Mouse (Mus musculus) kidney, adult 9 months (tissue): ENCODE measurements around the gene Gm9045.
A peak's percentile ranks its signal among the peaks of the same experiment; 100 is the strongest.
"Not testable (repeated sequence)": the region's sequence is repeated elsewhere in the genome, so short reads cannot be mapped to it uniquely, and the experiment has no call there.

Experiments
- DNase-seq: peaks from one replicate; pipeline ENCODE4 v3.0.0; 2022

The Gm9045 gene

GRCm38 (mm10) chr10:118337731-118338130 is at the start of gene Gm9045:
Gene Gm9045, minus strand, starts transcription at chr10:118337831.
- not testable (repeated sequence) for DNase-seq

GRCm38 (mm10) chr10:118370443-118370842 is 32.8 kb upstream of the Gm9045 start:
- DNase-seq = peak; percentile 80

DNA sequence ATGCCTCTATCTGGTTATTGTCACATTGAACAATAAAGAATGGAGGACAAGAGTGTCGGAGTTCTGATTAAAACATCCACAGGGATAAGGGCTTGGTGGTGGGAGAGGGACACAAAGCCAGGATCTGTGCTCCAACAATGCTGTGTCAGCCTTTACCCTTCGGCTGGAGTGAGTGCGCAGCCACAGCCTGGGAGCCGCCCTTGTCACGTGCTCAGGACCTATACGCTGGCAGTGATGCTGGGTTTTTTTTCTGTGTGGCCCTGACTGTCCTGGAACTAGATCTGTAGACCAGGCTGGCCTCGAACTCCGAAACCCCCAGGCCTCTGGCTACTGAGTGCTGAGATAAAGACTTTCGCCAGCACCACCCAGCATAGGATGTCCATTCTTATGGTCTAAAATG is 31.9 kb upstream of the Gm9045 start:
- DNase-seq = no peak

DNA sequence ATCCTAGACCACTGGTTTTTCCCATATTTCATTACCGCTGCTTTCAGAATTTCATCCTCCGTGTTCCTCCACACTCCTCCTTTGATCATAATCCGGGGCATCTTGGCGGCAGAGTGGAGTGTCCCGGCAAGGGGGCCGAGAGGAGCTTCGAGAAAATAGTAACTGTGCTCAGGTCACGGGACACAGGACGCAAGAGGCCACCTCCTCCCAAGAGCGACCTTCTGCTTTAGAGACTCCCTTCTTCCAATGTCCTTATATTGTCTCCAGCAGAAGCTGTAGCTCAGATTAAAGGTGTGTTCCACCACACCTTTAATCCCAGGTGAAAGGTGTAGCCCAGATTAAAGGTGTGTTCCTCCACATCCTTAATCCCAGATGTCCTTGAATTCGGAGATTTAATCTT is 16.4 kb upstream of the Gm9045 start, which contains the start of gene Gm9049:
Gm9049 (minus strand) TSS at position 101 of the 400 bp plus-strand sequence.
- not testable (repeated sequence) for DNase-seq

- not testable (repeated sequence) for DNase-seq
These were observed 10.9 kb upstream of the Gm9045 start, which contains the start of gene Gm9048 for GRCm38 (mm10) chr10:118348579-118348978. Gene Gm9048, minus strand, starts transcription at chr10:118348679.

DNA sequence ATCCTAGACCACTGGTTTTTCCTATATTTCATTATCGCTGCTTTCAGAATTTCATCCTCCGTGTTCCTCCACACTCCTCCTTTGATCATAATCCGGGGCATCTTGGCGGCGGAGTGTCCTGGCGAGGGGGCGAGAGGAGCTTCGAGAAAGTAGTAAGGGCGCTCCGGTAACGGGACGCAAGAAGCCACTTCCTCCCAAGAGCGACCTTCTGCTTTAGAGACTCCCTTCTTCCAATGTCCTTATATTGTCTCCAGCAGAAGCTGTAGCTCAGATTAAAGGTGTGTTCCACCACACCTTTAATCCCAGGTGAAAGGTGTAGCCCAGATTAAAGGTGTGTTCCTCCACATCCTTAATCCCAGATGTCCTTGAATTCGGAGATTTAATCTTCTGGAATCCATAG is 5.5 kb upstream of the Gm9045 start, which contains the start of gene Gm9046:
Gm9046 (minus strand) TSS at position 101 of the 400 bp plus-strand sequence.
- not testable (repeated sequence) for DNase-seq

DNA sequence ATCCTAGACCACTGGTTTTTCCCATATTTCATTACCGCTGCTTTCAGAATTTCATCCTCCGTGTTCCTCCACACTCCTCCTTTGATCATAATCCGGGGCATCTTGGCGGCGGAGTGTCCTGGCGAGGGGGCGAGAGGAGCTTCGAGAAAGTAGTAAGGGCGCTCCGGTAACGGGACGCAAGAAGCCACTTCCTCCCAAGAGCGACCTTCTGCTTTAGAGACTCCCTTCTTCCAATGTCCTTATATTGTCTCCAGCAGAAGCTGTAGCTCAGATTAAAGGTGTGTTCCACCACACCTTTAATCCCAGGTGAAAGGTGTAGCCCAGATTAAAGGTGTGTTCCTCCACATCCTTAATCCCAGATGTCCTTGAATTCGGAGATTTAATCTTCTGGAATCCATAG is 5.3 kb downstream of the Gm9045 start, which contains the start of gene Gm9044:
Gm9044 (minus strand) TSS at position 101 of the 400 bp plus-strand sequence.
- DNase-seq = not testable (repeated sequence)

DNA sequence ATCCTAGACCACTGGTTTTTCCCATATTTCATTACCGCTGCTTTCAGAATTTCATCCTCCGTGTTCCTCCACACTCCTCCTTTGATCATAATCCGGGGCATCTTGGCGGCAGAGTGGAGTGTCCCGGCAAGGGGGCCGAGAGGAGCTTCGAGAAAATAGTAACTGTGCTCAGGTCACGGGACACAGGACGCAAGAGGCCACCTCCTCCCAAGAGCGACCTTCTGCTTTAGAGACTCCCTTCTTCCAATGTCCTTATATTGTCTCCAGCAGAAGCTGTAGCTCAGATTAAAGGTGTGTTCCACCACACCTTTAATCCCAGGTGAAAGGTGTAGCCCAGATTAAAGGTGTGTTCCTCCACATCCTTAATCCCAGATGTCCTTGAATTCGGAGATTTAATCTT is 10.8 kb downstream of the Gm9045 start, which contains the start of gene Gm9040:
Gm9040 (minus strand) TSS at position 101 of the 400 bp plus-strand sequence.
- not testable (repeated sequence) for DNase-seq

DNA sequence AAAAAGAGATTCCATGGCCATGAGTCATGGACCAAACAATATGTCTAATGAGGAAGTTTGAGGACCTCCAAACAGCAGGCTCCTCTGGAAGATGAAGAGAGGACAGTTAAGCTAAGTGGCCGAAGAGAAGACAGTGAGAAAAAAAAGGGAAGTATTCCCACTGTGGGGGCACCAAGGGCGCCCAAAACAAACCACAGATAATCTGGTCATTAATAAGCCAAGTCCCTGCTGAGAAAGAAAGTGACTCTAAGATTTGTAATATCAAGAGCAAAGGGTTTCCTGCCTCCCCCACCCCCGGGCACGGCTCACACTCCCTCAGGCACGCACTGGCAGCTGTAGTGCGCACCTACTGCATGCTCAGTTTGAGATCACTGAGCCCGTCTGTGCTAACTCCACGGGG is 18.6 kb downstream of the Gm9045 start:
- DNase-seq = no peak

DNA sequence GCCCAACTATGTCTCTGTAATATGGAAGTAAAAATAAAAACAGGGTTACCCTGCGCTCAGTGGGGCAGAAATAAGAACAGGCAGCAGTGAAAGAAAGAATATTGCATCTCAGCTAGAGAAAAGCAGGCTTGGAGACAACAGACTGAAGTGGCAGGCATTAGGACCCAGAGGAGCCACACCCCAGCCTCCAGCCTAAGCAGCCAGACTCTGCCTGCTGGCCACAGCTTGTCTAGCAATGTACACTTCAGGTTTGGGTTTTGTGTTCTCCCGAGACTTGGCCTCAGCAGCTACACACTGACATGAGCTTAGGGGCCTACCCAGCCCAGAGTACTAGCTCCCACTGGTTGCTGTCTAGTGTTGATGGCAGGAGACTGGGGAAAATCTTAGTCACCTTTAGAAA is 35.5 kb downstream of the Gm9045 start:
- not testable (repeated sequence) for DNase-seq

DNA sequence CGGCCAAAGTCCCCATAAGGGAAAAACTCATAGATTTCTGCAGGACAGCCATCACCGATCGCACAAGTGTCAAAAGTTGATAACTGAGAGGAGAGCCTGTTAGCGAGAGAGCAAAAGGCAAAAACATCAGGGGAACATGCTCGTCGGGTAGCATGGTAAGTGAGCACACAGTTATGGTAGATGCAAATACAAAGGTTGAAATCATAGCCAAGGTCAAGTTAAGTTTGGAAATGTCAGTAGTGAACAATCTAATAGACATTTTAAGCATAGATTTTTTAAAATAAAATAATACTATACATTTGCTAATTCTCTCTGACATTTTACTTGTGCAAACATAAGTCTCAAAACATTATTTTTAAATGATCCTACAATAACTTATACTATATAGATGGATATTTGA is 42.7 kb downstream of the Gm9045 start, which contains the start of gene Iltifb:
Iltifb (minus strand) TSS at position 101 of the 400 bp plus-strand sequence.
- DNase-seq = no peak
